Comparison of ENCODE assay signal across 16 mouse cellular contexts in genomic region chr3:133167550-133167949, GRCm38 (mm10).
A peak's percentile ranks its signal among the peaks of the same experiment; 100 is the strongest.
DNase-seq lines count a peak whose midpoint lies in the region; TF ChIP-seq lines count a peak whose summit lies in the region.
"Had no signal": no experiment of that assay in that cellular context is flagged by ENCODE, and none has a peak within 500 bp of the region (broad histone marks: within the 10 kb centered on the region; RNA-seq: fewer than 3 reads in every experiment).

No protein-coding gene starts in this region.

- no peak for TF ChIP-seq EP300 in CH12.LX (IDR thresholded peaks at IDR 0.05; ENCODE audit: low read length)

- H3K4me2 ChIP-seq in CH12.LX (ENCODE audit: insufficient read depth, low read depth, poor library complexity, severe bottlenecking): peak overlapping the region; percentile 93

- TF ChIP-seq CTCF in CH12.LX (conservative IDR thresholded peaks at IDR 0.05 in 1 of 2, IDR thresholded peaks at IDR 0.05 in 1 of 2; ENCODE audit: low read depth in 2 of 2, low read length in 2 of 2): no peak

- H3K9ac ChIP-seq in CH12.LX (ENCODE audit: insufficient read depth, low read depth): 0 out of 2 replicates have a peak overlapping the region, but pooled peaks have one; percentile 23

- no peak for TF ChIP-seq RAD21 in CH12.LX (IDR thresholded peaks at IDR 0.05; ENCODE audit: low read depth, low read length)

- no peak for DNase-seq in CH12.LX (ENCODE audit: extremely low read depth)
- DNase-seq in thymus, postnatal 36 days: no peak
- DNase-seq: adrenal gland, adult 2 months; adrenal gland, adult 8-10 months; adrenal gland, postnatal 10 days; adrenal gland, postnatal 14 days; adrenal gland, postnatal 25 days; adrenal gland, postnatal 36 days; B cell, adult 2 months; cerebellum, adult 11 months; cerebellum, adult 11-12 months; cerebellum, adult 18-20 months; cerebellum, adult 2 months; cerebellum, adult 8-10 months had no signal

- H3K36me3 ChIP-seq in CH12.LX (replicated peaks in 1 of 2; ENCODE audit: control insufficient read depth in 1 of 2, insufficient read depth in 1 of 2, low read length in 1 of 2): no peaks in the 10 kb centered on the region
- H3K36me3 ChIP-seq: G1E had no signal

- no peaks in the 10 kb centered on the region for H3K79me2 ChIP-seq in CH12.LX (replicated peaks; ENCODE audit: control insufficient read depth, extremely low read depth, insufficient read depth, poor library complexity, severe bottlenecking)

- H3K27me3 ChIP-seq in CH12.LX (replicated peaks): no peaks in the 10 kb centered on the region
- H3K27me3 ChIP-seq: Patski had no signal

- in situ Hi-C loops in CH12.LX (cut with MboI; ENCODE audit: low pct_ligation_motif_present, low pct_unique_long_range_greater_than_20kb, low sequenced_read_pairs): no loop called here

- H3K9me3 ChIP-seq in CH12.LX (replicated peaks; ENCODE audit: low read length): no peaks in the 10 kb centered on the region
- H3K9me3 ChIP-seq: G1E had no signal

- TF ChIP-seq POLR2A in CH12.LX (IDR thresholded peaks at IDR 0.05; ENCODE audit: low read depth, low read length): no peak

- H3K4me1 ChIP-seq in CH12.LX (ENCODE audit: control insufficient read depth in 1 of 2, insufficient read depth in 2 of 2): peaks cover 15 to 18% of the 10 kb centered on the region in 2 experiments

- no peak overlapping the region for H3K27ac ChIP-seq in CH12.LX (ENCODE audit: insufficient read depth, low read depth)

- dilution Hi-C loops in CH12.LX (cut with MboI; ENCODE audit: extremely low pct_ligation_motif_present, extremely low pct_unique_long_range_greater_than_20kb, low sequenced_read_pairs): no loop called here

- no peak overlapping the region for H3K4me3 ChIP-seq in CH12.LX (replicated peaks in 1 of 3; ENCODE audit: low read depth in 2 of 3, low read length in 2 of 3, poor library complexity in 1 of 3)

TF ChIP-seq in CH12.LX, 34 proteins besides CTCF, POLR2A, EP300 and RAD21:
- TF ChIP-seq MYC (IDR thresholded peaks at IDR 0.05; ENCODE audit: low read depth, low read length): 0 out of 2 replicates have a peak, but pooled peaks have one; percentile 20
- peak; percentile 31; the same call in 1 of the 2 replicates for TF ChIP-seq ZNF384 (IDR thresholded peaks at IDR 0.05; ENCODE audit: low read depth, low read length)
- TF ChIP-seq IRF4 (IDR thresholded peaks at IDR 0.05; ENCODE audit: low read depth, low read length): peak; percentile 67
- peak; percentile 53 for TF ChIP-seq JUND (conservative IDR thresholded peaks at IDR 0.05; ENCODE audit: low read depth, low read length)
- TF ChIP-seq MAFK (IDR thresholded peaks at IDR 0.05; ENCODE audit: insufficient replicate concordance, low read length): no peak
- 0 out of 2 replicates have a peak, but pooled peaks have one; percentile 8 for TF ChIP-seq CHD2 (IDR thresholded peaks at IDR 0.05; ENCODE audit: low read length)
- peak; percentile 84 for TF ChIP-seq ZKSCAN1 (IDR thresholded peaks at IDR 0.05; ENCODE audit: borderline replicate concordance, low read depth, low read length)
- TF ChIP-seq MAZ (IDR thresholded peaks at IDR 0.05; ENCODE audit: low read depth, low read length): no peak
- TF ChIP-seq USF2 (conservative IDR thresholded peaks at IDR 0.05; ENCODE audit: low read depth, low read length): no peak
